Mouse (Mus musculus) lung, postnatal 36 days (tissue): Measurements from ENCODE around the gene Adra1d.
A peak's percentile ranks its signal among the peaks of the same experiment; 100 is the strongest.

Experiments
- DNase-seq: peaks from one replicate; pipeline ENCODE4 v3.0.0; 2022; ENCODE audit warnings: mixed read lengths

The Adra1d gene

DNA sequence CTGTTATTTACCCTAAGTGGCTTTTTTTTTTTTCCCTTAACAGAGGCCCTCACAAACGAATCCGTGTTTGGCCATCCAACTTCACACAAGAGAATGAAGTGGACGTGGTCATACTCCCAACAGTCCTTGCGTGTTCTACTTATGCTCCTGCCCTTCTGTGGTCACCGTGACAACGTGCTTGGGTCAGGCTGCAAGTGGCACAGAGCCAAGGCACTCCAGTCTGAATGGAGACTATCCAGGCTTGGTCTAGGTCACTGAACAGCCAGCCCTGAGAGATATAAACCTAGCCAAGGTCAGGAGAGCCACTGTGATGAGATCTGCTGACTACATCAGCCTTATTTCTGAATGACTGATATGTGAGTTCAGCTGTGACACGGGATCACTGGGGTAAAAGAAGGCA is 23.7 kb downstream of the Adra1d start:
- peak; percentile 69 for DNase-seq

DNA sequence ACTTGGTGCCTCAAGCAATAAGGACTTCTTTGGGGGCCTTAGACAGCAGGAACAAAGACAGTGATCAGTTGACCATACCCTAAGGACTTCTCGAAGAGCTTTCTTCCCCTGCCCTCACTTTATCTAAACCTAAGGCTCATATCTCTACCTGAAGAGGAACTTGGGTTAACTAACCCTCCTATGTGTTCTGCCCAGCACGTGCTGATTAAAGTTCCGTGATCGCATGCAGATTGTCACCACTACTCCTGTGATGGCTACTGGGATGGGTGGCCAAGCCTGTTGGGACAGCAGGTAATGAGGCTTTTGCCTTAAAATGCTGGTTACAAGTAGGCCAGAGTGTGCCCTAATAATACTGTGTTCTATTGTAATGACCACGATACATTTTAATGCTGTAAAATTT is 26.9 kb downstream of the Adra1d start:
- DNase-seq: no peak

DNA sequence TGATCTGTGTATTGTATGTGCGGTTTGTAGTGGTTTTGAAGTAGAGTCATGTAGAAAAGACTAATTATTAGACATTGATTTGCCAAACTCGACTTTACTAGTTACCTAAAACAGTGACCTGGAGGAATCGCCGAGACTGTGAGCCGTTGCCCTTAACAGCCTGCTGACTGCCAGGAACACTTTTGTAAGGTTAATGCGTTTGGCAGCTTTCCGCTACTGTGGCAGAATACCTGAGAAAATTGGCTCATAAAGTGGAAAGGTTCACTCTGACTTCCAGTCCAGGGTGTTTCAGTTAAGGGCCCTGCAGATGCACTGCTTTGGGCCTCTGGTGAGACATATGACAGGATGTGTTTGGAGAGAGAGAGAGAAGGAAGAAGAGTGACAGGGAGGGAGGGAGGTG is 30.8 kb downstream of the Adra1d start:
- no peak for DNase-seq

DNA sequence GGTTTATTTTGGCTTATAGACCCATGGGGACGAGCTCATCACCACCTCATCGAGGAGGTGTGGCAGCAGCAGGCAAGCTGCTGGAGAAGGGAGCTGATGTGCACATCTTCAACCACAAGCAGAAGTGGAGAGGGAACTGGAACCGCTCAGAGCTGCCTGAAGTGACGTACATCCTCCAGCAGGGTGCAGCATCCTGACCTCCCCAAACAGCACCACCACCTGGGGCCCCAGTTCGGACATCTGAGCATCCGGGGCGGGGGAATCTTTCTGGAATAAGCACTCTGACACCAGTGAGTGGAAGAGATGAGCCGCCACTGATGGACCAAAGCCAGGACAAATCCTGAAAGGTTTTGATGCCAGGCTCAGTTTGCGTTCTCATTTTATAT is 31.5 kb downstream of the Adra1d start:
- DNase-seq: peak; percentile 60

DNA sequence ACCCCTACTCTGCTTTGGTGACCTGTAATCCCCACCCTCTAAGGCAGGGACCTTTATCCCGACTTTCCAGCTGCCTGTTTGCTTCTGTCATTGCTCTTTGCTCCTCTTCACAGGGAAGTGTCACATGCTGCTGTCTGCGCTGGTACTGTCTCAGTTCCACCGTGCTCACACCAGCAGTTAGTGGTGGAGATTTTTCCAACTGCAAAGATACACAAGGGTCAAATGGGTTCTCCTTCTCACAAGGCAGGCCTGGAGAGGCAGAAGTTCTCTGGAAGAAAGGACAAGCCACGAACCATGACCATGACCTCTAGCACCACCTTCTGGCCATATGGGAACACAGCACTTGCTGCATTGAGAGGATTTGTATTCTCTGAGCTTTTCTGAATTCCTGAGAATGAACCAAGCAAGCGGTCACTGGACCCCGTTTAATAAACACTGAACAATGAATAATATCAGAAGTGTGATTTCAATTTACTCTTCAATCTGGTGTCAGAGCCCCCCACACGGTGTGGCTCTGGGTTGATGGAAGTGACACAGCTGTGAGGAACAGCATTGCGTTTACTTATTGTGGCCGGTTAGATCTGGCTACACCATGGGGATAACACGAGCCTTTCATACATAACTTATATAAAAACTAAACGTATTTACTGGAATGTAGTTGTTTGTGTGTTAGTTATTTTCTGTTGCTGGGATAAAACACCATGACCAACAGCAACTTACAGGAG is 32.0 kb downstream of the Adra1d start:
- peak; percentile 78 for DNase-seq

DNA sequence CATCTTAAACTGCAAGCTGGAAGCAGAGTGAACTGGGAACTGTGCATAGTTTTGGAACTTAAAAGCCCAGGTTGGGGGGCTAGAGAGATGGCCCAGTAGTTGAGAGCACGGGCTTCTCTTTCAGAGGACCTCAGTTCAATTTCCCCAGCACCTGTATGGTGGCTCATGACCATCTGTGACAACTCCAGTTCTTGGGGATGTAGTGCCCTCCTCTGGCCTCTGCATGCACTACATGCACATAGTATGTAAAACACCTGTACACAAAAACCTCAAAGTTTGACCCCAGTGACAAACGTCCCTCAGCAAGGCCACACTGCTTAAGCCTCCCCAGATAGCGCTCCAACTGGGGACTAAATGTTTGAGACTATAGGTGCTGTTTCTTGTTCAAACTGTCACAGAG is 35.0 kb downstream of the Adra1d start:
- peak; percentile 39 for DNase-seq

DNA sequence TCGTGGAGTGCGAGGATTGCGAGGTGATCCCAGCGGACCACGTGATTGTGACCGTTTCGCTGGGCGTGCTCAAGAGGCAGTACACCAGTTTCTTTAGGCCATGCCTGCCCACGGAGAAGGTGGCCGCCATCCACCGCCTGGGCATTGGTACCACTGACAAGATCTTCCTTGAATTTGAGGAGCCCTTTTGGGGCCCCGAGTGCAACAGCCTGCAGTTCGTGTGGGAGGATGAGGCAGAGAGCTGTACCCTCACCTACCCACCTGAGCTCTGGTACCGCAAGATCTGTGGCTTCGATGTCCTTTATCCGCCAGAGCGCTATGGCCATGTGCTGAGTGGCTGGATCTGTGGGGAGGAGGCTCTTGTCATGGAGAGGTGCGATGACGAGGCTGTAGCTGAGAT is 41.3 kb downstream of the Adra1d start:
- no peak for DNase-seq

DNA sequence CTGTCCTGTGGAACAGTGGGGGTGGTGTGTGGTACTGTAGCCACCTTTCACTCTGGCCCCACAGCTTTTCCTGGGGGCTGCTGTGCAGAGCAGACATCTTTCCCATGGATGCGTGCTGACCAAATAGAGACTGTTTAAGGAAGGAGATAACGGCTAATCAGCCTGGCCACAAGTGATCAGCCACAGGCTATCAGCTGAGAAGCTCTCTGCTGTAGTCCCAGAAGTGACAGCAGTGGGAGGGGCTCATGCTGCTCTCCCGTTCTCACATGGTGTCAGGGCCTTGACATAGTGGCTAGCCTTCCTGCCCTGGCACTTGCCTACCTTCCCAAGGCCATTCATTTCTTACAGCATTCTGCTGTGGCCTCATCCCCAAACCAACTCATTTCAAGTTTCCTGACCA is 43.3 kb downstream of the Adra1d start:
- no peak for DNase-seq

DNA sequence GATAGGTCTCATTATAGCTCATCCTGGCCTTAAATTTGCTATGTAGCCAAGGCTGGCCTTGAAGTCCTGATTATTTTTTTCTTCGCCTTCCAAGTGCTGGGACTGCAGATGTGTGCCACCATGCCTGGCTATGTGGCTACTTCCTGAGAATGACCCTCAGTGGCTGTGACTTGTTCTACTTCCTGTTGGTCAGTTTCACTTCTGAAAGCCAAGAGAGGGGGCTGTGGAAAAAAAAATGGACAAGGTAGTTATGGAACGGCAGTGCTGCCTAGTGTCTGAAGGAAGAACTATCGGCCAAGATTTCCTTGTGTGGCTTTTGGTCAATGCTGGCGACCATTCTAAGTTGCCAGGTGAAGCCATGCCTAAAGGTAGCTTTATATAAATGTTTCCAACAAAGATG is 44.5 kb downstream of the Adra1d start:
- no peak for DNase-seq

DNA sequence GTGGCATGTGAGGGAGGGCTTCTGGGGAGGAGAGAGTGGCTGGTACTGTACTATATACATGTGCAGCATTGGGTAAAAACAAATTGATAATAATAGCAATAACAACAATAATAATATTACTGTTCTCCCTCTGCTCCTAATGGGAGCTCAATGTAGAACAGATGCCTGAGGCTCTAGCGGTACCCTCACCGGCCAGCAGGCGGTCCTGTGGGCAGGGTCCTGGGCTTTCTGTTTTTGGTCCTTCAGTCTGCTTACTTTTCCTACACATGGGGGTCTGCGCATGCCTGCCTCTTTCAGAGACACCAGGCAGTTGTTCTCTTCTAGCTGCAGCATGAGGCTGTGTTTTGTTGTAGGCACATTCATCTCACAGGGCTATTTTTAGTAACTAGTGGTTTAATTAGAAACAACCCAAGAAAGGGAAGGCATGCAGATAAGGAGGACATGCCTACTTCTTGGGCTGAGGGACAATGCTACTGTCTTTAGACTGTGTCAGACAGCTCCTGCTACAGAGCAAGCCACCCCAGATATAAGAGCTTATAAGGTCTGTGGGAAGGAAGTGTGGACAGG is 47.9 kb downstream of the Adra1d start:
- no peak for DNase-seq

DNA sequence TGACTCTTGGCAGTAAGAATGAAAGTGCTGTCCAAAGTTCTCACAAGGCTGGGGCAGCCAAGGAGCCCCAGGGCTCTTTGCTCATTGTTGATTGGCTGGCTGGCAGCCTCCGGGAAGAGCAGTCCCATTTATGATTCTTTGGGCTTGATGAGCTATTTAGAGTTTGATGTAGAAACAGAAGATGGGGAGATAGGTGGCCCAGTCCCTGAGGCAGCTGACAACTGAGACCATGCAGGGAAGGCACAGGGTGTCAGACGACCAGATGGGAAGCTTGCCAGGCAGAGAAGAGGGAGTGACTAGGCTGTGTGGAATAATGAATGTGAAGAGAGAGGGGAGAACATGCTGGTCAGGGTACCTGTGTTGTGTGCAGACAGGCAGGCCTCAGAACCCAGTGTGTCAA is 48.6 kb downstream of the Adra1d start:
- no peak for DNase-seq

DNA sequence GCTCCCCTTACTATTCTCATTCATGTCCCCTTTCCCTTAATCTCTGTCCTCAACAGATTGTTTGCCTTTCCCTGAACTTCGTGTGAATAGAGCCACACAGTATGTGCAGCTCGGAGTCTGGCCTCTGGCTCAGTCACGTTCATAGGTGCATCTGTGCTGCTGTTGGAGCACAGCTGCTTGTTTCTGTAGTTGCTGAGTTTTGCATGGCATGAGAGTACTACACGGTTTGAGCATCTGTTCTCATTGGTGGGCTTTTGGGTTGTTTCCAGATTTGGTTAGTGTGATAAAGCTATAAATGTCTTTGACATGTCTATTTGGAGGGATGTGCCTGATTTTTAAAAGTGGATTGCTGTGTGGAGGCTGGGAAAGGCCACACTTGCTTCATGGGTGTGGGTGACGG is 51.6 kb downstream of the Adra1d start:
- DNase-seq: no peak

DNA sequence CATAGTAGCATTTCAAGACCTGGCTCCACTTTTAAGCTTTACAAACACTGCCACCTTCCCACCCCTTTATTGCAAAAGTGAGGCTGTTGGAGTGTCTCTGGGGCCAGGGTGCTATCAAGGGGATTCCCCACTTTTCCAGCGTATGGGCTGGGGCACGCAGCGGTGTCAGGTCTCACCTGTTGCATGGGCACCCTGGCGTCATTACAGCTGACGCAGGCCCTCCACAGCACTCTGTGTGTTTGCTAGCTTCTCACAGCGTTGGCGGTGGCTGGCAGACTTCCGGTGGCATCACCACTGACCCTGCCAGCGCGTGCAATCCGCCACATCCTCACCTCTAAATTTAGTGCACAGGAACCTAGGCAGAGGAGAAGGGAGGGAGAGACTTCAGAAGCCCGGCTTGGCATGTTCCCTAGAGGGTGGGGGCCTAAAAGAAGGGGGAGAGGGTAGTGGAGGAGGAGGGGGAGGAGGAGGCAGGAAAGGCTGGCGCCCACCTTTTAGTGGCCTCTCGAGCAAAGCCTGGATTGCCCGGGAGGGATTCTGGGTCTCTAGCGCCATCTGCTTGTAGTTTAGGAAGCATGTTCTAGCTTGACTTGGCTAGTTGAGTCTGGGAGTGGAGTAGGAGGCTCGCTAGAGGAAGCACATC is 52.3 kb downstream of the Adra1d start:
- peak; percentile 78 for DNase-seq

DNA sequence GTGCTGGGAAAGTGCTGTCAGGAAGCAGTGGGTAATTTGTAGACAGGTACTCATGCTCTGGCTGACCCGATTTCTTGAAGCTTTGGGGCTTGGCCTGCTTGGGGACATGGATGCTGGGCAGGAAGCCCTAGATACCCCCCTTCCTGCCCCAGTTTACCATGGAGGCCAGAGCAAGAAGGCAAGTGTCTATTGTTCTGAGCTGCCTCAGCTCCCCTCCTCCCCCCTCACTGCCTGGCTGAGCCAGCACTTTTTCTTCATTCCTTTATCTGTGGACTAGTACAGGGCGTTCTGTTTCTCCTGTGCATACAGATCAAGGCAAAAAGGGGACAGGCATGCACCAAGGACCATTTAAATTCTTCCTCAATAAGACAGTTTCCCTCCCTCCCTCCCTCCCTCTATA is 53.6 kb downstream of the Adra1d start:
- DNase-seq: no peak

DNA sequence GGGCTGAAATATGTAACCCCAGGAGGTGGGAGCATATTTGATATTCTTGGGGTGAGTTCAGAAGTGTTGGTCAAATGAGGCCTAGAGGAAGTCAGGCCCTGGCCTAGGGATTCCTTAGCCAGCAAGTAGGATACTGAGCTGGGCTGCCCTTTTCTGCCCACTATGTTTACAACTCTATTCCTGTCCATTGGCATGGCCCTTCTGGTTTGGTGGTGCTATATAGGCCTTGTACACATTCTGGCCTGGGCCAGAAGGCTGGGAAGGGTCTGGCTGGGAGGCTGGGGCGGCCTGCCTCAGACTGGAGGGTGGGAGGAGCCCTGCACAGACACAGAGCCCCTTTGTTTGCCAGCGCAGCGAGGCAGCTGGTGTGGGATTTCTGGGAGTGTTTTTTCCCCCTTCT is 55.7 kb downstream of the Adra1d start:
- DNase-seq: no peak

DNA sequence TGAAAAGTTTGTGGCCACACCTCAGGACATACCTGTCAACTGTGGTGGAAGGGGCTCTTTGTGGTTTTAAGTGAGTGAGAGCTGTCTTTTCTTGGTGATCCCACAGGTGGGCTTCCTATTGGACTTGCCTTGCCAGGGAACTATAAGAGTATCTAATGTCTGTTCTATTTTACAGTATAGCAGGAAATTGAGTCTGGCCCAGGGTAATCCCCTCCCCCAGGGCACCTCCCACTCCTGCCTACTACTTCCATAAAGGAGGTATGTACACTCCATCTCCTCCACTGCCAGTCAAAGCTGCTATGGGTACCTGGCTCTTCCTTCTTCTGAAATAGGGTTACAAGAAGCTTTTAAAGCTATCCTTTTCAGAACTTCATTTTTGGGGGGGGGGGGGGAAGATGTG is 56.7 kb downstream of the Adra1d start:
- DNase-seq: no peak

DNA sequence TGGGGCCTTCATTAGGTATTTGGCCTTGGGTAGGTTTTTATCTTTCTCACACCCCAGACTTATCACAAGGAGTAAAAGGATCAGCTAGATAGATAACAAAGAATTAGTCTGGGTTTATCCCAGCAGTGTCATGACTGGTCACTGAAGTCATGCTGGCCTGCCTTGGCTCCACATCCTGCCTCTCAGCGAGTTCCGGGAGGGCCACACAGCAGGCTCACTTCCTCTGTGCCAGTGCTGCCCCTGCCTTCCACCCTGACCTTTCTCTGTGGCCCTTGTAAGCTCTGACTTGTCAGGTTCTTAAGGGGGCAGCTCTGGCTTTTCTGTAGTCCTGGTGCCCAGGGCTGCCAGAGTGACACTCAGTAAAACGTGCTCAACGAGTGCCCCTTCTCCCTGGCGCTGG is 59.5 kb downstream of the Adra1d start:
- peak; percentile 20 for DNase-seq

DNA sequence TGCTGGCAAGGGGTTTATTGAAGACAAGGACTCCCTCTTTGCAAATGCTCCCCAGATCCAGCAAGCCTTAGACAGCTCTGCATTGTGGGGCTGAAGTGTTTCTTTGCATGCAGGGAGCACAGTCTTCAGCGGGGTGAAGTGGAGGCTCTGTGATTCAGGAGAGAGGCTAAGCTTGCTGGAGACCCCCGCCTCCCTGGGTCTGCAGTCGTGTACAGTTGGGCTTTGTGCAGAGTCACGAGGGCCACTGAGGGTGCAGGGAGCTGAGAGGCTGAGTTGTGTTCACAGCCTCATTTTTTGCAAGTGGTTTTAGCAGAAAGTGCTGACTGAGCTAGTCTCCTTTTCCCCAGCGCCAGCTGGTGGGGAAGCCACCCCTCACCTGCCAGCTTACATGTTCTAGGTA is 60.2 kb downstream of the Adra1d start:
- no peak for DNase-seq

DNA sequence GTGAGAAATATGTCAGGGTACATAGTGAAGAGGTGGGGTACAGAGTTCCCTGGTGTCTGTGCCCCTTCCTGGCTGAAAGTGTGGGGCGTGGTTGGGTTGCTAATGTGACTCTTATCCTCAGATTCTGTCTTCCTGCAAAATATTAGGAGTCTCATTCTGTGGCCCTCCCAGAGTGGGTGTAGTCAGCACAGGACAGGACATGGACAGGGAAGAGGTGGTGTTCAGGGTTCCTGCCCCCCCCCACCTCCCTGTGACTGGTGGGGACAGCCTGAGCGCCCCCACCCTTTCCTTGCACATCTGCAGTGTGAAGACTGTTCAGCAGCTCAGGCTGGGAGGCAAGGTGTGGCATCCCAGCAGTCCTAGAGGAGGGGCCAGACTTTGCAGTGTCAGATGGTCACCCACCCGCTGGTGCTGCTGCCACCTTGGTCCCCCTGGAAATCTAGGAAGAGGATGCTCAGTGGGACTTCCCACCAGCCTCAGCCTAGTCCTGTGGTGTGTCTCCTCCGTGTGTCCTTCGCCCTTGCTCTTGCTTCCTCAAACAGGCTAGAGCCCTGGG is 62.7 kb downstream of the Adra1d start:
- no peak for DNase-seq

DNA sequence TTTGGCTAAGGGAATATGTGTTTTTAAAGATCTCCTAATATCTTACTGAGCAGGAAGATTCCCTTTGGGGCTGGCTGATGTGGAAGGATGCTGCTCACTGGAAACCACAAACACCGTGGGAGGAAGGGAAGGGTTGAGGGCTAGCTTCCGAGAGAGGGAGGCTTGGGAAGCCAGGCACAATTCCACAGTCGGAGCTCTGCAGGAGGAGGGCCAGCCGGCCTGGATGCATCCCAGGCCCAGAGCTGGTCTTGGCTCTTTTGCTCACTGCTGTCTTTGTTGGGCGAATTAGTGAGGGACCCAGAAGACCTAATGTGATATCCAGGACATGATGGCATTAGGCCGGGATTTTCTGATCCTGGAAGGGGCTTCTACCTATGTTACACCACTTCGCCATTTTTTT is 63.9 kb downstream of the Adra1d start:
- DNase-seq: no peak

DNA sequence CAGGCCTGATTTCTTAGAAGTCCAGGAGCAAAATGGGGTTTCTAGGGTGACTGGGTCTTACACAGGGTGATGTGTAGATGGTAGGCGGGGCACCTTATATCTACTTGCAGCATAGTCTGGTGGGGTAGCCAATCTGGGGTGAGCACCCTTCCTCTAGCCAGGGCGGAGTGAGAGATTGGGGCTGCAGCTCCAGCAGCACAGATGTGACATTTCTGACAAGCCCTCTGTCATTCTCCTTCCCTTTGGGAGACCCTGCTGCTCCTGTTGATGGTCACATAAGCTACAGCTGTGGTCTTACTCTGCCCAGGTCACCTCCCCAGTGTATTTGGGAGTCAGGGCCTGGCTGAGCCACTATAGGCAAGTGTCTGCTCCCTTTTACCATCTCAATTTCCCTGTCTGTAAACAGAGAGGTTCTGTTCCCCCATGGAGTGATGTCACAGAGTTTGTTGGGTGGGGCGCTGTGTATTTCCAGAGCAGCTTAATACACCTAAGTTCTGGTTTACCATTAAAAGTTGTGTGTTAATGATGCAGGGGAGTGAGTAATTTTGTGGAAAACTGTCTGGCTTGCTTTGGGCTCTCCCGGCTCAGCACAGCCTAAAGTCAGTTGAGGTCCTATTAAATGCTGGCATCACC is 64.7 kb downstream of the Adra1d start:
- DNase-seq: no peak

DNA sequence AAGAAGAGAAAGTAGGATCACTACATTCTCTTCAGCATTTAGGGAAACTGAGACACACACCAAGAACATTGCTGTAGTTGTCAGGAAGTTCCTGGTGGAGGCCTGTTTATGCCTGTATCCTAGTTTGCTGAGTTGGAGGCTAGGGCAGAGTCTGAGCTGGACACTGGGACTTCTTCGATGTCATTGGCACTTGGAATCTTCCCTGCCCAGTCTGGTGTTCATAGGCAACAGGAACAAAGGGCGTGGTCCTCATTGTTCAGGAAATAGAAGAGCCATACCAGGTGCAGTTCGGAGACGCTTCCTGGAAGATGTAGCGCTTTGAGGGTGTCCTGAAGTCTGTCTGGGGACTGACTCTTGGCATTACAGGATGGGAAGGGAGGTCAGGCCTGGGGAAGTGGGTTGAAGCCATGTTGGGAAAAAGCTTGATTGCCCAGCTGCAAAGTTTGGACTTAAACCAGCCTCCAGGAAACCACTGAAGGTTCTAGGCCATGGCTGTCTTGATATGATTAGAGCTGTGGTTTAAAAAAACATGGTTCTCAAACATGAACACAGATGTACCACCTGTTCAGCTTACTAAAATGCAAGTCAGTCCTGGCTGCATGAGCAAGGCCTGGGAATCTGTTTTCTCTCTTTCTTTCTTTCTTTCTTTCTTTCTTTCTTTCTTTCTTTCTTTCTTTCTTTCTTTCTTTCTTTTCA is 65.8 kb downstream of the Adra1d start:
- DNase-seq: peak; percentile 8
